Mouse (Mus musculus) embryonic fibroblast, embryonic 13.5 days (primary cell): Measurements from ENCODE around the gene Gm10715.
A peak's percentile ranks its signal among the peaks of the same experiment; 100 is the strongest.
"Not testable (repeated sequence)": the region's sequence is repeated elsewhere in the genome, so short reads cannot be mapped to it uniquely, and the experiment has no call there.

ENCODE experiments used
- CTCF ChIP-seq: IDR thresholded peaks from 2 replicates; pipeline ENCODE4 v1.5.1; 2011; ENCODE audit warnings: mild to moderate bottlenecking, control low read depth, low read length, moderate library complexity, borderline replicate concordance; ENCODE audit not compliant: insufficient read depth
- POLR2A ChIP-seq: IDR thresholded peaks from 2 replicates; pipeline ENCODE4 v1.6.1; 2011; ENCODE audit warnings: low read depth, mild to moderate bottlenecking, control low read depth, low read length, moderate library complexity

- 0 out of 2 replicates have a peak, but pooled peaks have one; percentile 16 for TF ChIP-seq CTCF
- not testable (repeated sequence) for TF ChIP-seq POLR2A
Observed at GRCm38 (mm10) chr9:3007272-3007671, 29.4 kb upstream of the Gm10715 start.
